Mouse (Mus musculus) hindbrain, embryonic 11.5 days (tissue): ENCODE measurements around the gene Tnfrsf22. TPM values are rescaled to one million over a fixed set of nuclear protein-coding genes. Genes with fewer than 3 reads are reported as not detected.
"Not testable (repeated sequence)": the region's sequence is repeated elsewhere in the genome, so short reads cannot be mapped to it uniquely, and the experiment has no call there.

Source experiments
- ATAC-seq: fragments of 200-750 bp; cut with Nextera tagmentation; 2 replicates; pipeline ENCODE4 v1.8.0; 2017; ENCODE audit warnings: mild to moderate bottlenecking, moderate TSS enrichment, moderate library complexity; ENCODE audit not compliant: low FRiP score
- DNase-seq: peaks from one replicate; pipeline ENCODE4 v3.0.0-alpha.2; 2015; ENCODE audit warnings: low spot score
- H3K27ac ChIP-seq: fragments of 300-500 bp; sonication (generic); 2 replicates; pipeline ENCODE4 v1.5.1; 2014; ENCODE audit warnings: mild to moderate bottlenecking, low read depth, low read length
- H3K27me3 ChIP-seq: fragments of 300-500 bp; sonication (generic); 2 replicates; pipeline ENCODE4 v1.6.1; 2014; ENCODE audit warnings: mild to moderate bottlenecking, low read length, moderate library complexity, mixed read lengths; ENCODE audit not compliant: control insufficient read depth, insufficient read depth
- H3K36me3 ChIP-seq: fragments of 300-500 bp; sonication (generic); 2 replicates; pipeline ENCODE4 v1.6.1; 2014; ENCODE audit warnings: mild to moderate bottlenecking, low read length, moderate library complexity, mixed read lengths; ENCODE audit not compliant: control insufficient read depth, insufficient read depth
- H3K4me1 ChIP-seq: fragments of 300-500 bp; sonication (generic); replicated peaks from 2 replicates; pipeline ENCODE4 v1.6.1; 2014; ENCODE audit warnings: low read length, mixed read lengths; ENCODE audit not compliant: control insufficient read depth, insufficient read depth
- H3K4me2 ChIP-seq: fragments of 300-500 bp; sonication (generic); replicated peaks from 2 replicates; pipeline ENCODE4 v1.6.1; 2014; ENCODE audit warnings: mild to moderate bottlenecking, low read depth, low read length
- H3K4me3 ChIP-seq: fragments of 300-500 bp; sonication (generic); 2 replicates; pipeline ENCODE4 v1.5.1; 2014; ENCODE audit warnings: low read depth, low read length
- H3K9ac ChIP-seq: fragments of 300-500 bp; sonication (generic); 2 replicates; pipeline ENCODE4 v1.6.1; 2014; ENCODE audit warnings: low read depth, low read length
- H3K9me3 ChIP-seq: fragments of 300-500 bp; sonication (generic); 2 replicates; pipeline ENCODE4 v1.6.1; 2016; ENCODE audit warnings: low read length; ENCODE audit not compliant: control insufficient read depth
- WGBS: fragments of 180-500 bp; shearing (Covaris S2); extraction: QIAGEN DNeasy Blood & Tissue Kit; methylation state at CpG from one replicate; pipeline ENCODE4 v1.1.7; 2014; 5-methylcytosine and 5-hydroxymethylcytosine counted together
- polyA plus RNA-seq: library from polyadenylated mRNA; unstranded; fragments of >200 nt; fragmentation: Nextera tagmentation; extraction: Ambion mirVana; gene quantifications from 2 replicates; pipeline ENCODE4 v1.2.1, GENCODE M21; 2014

Tnfrsf22 gene
- polyA plus RNA-seq, 1 experiment from 2014 or later: 9.2 TPM

GRCm38 (mm10) chr7:143663470-143663869, 14.0 kb upstream of the Tnfrsf22 start:
- H3K27me3 ChIP-seq: no peaks in the 10 kb centered on the region
- no peaks in the 10 kb centered on the region for H3K9me3 ChIP-seq
- WGBS: 81% methylated on average over 2 of the region's 2 CpGs
- no peak overlapping the region for H3K4me2 ChIP-seq
- no peak overlapping the region for H3K27ac ChIP-seq
- H3K9ac ChIP-seq: no peak overlapping the region
- H3K4me1 ChIP-seq: no peaks in the 10 kb centered on the region
- no peak overlapping the region for H3K4me3 ChIP-seq
- no peaks in the 10 kb centered on the region for H3K36me3 ChIP-seq
- no peak for DNase-seq
- ATAC-seq: no peak

- Histone ChIP-seq H3K9ac (no peak overlapping the region), H3K4me3 (no peak overlapping the region), H3K36me3 (no peaks in the 10 kb centered on the region), H3K9me3 (no peaks in the 10 kb centered on the region), H3K27ac (no peak overlapping the region), H3K4me2 (no peak overlapping the region), H3K4me1 (no peaks in the 10 kb centered on the region), H3K27me3 (no peaks in the 10 kb centered on the region)
- ATAC-seq (no peak), DNase-seq (no peak)
Observed at GRCm38 (mm10) chr7:143660797-143661196, 11.3 kb upstream of the Tnfrsf22 start.

- DNase-seq, H3K9ac ChIP-seq, H3K4me1 ChIP-seq, H3K27me3 ChIP-seq, H3K9me3 ChIP-seq, H3K36me3 ChIP-seq, H3K27ac ChIP-seq: not testable (repeated sequence)
- Histone ChIP-seq H3K4me2 (peak overlapping the region; percentile 71), H3K4me3 (peak overlapping the region; percentile 59; the same call in 1 of the 2 replicates)
- ATAC-seq: 0 out of 2 replicates have a peak, but pooled peaks have one; percentile 12
- 58% methylated on average over 10 of the region's 10 CpGs for WGBS
Observed at GRCm38 (mm10) chr7:143649769-143650346, 397 bp upstream of the Tnfrsf22 start.

GRCm38 (mm10) chr7:143643949-143644348, 5.5 kb downstream of the Tnfrsf22 start:
- H3K4me1 ChIP-seq, H3K36me3 ChIP-seq, ATAC-seq, H3K27me3 ChIP-seq, H3K9me3 ChIP-seq, H3K27ac ChIP-seq, H3K4me2 ChIP-seq, H3K4me3 ChIP-seq, DNase-seq, H3K9ac ChIP-seq: not testable (repeated sequence)
- 88% methylated on average over 2 of the region's 2 CpGs for WGBS

- no peaks in the 10 kb centered on the region for H3K27me3 ChIP-seq
- no peak overlapping the region for H3K4me3 ChIP-seq
- 100% methylated on average over 1 of the region's 1 CpGs for WGBS
- ATAC-seq: no peak
- no peaks in the 10 kb centered on the region for H3K36me3 ChIP-seq
- DNase-seq: no peak
- no peak overlapping the region for H3K27ac ChIP-seq
- H3K9ac ChIP-seq: no peak overlapping the region
- no peaks in the 10 kb centered on the region for H3K4me1 ChIP-seq
- no peaks in the 10 kb centered on the region for H3K9me3 ChIP-seq
- no peak overlapping the region for H3K4me2 ChIP-seq
Observed at GRCm38 (mm10) chr7:143636674-143637073, 12.8 kb downstream of the Tnfrsf22 start.

GRCm38 (mm10) chr7:143631503-143631902, 18.0 kb downstream of the Tnfrsf22 start:
- no peaks in the 10 kb centered on the region for H3K27me3 ChIP-seq
- H3K4me1 ChIP-seq: no peaks in the 10 kb centered on the region
- H3K27ac ChIP-seq: no peak overlapping the region
- H3K9ac ChIP-seq: no peak overlapping the region
- ATAC-seq (no peak), DNase-seq (no peak)
- H3K9me3 ChIP-seq: no peaks in the 10 kb centered on the region
- H3K36me3 ChIP-seq: no peaks in the 10 kb centered on the region
- WGBS: 67% methylated on average over 2 of the region's 2 CpGs
- no peak overlapping the region for H3K4me3 ChIP-seq
- no peak overlapping the region for H3K4me2 ChIP-seq

GRCm38 (mm10) chr7:143629501-143629900, 20.0 kb downstream of the Tnfrsf22 start:
- no peak overlapping the region for H3K4me3 ChIP-seq
- ATAC-seq: no peak
- H3K4me1 ChIP-seq: no peaks in the 10 kb centered on the region
- no peak overlapping the region for H3K27ac ChIP-seq
- no peaks in the 10 kb centered on the region for H3K36me3 ChIP-seq
- no peaks in the 10 kb centered on the region for H3K9me3 ChIP-seq
- H3K27me3 ChIP-seq: no peaks in the 10 kb centered on the region
- no peak overlapping the region for H3K9ac ChIP-seq
- 64% methylated on average over 1 of the region's 1 CpGs for WGBS
- no peak for DNase-seq
- H3K4me2 ChIP-seq: no peak overlapping the region

GRCm38 (mm10) chr7:143628540-143628939, 20.9 kb downstream of the Tnfrsf22 start, which contains the start of gene Tnfrsf26:
Gene Tnfrsf26, minus strand, starts transcription at chr7:143628722.
- H3K27ac ChIP-seq: no peak within 1 kb of the TSS
- H3K27me3 ChIP-seq: no peaks in the 10 kb centered on the region
- 91% methylated on average over 1 of the region's 1 CpGs for WGBS
- H3K4me3 ChIP-seq: no peak within 1 kb of the TSS
- no peaks in the 10 kb centered on the region for H3K4me1 ChIP-seq
- no peaks in the 10 kb centered on the region for H3K36me3 ChIP-seq
- no peak within 1 kb of the TSS for H3K4me2 ChIP-seq
- DNase-seq (no peak), ATAC-seq (no peak)
- H3K9me3 ChIP-seq: no peaks in the 10 kb centered on the region
- no peak within 1 kb of the TSS for H3K9ac ChIP-seq

- Histone ChIP-seq H3K9me3 (no peaks in the 10 kb centered on the region), H3K4me3 (no peak overlapping the region)
- 55% methylated on average over 10 of the region's 10 CpGs for WGBS
Observed at GRCm38 (mm10) chr7:143627555-143628286, 21.7 kb downstream of the Tnfrsf22 start.

More at GRCm38 (mm10) chr7:143627555-143628286, 21.7 kb downstream of the Tnfrsf22 start:
- Histone ChIP-seq H3K27ac (no peak overlapping the region), H3K4me1 (no peaks in the 10 kb centered on the region), H3K27me3 (no peaks in the 10 kb centered on the region), H3K9ac (no peak overlapping the region), H3K36me3 (no peaks in the 10 kb centered on the region), H3K4me2 (no peak overlapping the region)
- DNase-seq (no peak), ATAC-seq (no peak)
